Mouse (Mus musculus): Measurements from ENCODE around the gene Lcor. TPM values are rescaled to one million over a fixed set of nuclear protein-coding genes. Genes with fewer than 3 reads are reported as not detected.

The Lcor gene
- total RNA-seq (2021) (10 to 100 TPM; 13.2 to 18.5 TPM), polyA plus RNA-seq (2012; rRNA removed) (0.87 and 2.0 TPM in 2 replicates)
- long read RNA-seq, full-length matches to known transcripts: 2 of 7 reads
- long read RNA-seq, partial matches to known transcripts: 3 of 7 reads
- long read RNA-seq, other reads (novel, unspliced or antisense): 2 of 7 reads

DNA sequence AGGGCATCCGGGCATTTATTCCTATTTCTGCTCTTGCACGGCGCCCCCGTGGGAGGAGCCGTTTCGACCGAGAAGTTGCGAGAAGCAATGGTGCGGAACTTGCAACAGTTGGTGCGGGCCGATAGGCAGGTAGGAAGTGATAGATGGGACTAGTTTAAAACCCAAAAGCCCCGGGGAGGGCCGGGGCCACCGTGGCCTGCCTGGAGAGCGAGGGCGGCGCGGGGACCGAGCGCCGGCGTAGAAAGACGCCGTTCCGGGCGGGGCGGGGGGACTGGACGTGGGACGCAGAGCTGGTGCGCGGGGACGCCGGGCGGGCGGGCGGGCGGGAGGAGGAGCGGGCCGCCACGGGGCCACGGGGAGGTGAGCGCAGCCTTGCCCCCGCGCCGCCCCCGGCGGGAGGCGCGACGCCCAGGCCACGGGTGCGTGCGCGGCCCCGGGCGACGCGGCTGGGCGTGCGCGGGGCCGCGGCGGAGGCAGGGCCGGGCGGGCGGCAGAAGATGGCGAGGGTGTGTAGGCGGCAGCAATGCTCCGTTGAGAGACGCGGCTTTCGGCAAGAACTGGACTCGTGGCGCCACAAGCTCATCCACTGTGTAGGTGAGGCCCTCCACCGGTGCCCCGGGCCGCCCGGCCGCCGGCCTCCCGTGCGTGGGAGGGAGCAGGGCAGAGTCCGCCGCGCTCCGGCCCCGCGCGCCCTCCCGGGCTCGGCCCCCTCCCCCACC, at the start of gene Lcor:
Gene Lcor (plus strand): TSS at position 448 of the 719 bp plus-strand sequence.
- peak; percentile 93 for DNase-seq

DNA sequence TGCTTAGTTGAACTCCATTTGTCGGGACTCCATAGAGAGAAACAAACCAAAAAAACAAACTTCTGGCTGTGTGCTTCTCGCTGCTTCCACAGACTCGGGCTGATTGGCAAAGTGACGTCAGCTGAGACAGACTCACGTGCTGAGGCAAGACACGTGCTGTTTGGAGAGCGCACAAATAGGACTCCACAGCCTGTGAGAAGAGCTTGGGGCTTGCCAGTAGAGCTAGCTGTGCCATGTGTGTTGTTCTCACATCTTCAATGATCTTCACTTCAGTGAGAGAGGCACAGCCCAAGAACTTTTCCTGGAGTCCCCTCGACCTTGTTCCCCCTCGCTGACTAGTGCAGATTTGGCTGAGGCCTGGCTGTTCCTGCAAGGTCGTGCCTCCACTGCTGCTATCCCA, 47.1 kb upstream of the Lcor start:
- DNase-seq: no peak

DNA sequence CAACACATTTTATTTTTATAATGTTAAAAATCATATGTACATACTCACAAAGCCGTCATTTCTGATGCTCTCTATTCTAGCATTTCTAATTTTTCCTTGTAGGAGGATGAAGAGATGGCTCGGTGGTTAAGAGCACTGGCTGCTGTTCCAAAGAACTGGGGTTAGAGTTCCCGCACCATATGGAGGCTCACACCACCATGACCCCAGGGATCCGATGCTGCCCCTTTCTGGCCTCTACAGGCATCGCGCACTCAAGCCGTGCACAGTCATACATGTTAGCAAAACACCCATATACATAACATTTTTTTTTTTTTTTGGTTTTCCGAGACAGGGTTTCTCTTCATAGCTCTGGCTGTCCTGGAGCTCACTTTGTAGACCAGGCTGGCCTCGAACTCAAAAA, 46.0 kb upstream of the Lcor start:
- DNase-seq: no peak

DNA sequence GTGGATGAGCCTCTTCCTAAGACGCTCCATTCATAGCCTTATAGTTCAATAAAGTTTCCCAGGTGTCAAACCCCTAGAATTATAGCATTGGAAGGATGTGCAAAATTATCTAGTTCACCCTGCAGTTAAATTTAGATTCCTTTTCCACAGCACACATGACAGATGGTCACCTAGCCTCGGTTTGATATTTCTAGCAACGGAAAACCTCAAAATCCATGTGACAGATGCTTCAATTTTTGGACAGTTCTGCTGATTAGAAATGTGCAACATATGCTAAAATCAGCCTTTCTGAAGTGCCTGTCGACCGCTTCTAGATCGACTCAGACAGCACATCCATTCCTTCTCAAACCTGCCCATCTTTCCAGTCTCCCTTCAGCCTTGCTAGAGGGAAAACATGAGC, 43.5 kb upstream of the Lcor start:
- DNase-seq: no peak

DNA sequence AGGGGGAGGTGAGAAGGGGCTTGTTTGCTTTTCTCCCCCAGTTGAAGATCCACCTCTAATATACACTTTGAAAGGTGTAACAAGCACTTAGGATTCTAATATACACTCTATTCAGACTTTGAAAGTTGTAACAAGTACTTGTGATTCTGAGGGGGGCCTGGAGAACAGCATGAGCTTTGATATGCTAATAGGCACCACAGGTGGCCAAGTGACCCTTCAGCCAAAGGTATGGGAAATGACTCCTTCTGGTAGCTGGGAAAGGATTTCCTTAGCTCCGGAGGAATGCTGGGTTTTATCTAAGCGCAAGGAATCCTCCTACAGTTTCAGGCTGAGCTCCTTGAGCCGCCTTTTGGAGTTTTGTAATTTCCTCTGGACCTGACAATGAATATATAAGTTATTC, 41.0 kb upstream of the Lcor start:
- DNase-seq: no peak

DNA sequence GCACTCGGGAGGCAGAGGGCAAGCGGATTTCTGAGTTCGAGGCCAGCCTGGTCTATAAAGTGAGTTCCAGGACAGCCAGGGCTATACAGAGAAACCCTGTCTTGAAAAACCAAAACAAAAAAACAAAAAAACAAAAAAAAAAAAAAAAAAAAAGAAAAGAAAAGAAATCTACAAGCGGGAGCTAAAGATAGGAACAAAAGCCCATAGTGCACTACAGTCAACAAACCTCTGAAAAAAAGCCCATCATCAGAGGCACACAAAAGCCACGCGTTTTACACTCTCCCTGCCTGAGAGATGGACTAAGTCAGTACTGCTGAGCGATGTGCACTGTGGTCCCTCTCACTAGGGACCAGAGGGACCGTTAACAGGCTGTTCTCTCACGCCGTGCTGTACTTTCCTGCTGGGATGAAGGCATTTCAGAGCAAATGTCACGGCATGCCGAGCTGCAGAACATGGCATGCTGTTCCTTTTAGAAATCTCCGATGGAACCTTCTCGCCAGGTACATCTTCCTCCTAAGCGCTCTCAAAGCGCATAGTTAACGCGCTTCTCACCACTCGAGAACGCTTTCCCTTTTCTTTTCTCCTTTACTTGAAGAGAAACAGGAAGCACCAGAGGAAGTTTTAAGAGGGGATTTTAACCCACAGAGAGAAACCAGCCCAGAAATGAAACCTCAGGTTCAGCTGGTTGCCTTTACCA, 40.4 kb upstream of the Lcor start:
- DNase-seq: no peak

DNA sequence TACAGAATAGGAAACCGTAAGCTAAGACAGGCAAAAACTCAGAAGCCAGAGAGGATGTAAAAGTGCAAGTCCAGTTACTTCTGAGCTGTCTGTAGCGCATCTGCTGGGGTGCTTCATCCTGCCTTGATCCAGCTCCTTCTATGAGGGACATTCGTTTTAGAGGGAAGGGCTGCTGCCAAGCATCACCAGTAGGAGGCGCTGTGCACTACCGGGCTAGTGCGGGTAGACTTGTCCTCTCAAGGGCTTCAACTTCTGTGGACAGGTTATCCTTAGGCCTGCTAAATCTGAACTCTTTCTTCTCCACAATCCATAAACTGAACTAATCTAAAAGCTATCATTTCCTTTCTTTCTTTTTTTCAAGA, 39.8 kb upstream of the Lcor start:
- peak; percentile 71 for DNase-seq

DNA sequence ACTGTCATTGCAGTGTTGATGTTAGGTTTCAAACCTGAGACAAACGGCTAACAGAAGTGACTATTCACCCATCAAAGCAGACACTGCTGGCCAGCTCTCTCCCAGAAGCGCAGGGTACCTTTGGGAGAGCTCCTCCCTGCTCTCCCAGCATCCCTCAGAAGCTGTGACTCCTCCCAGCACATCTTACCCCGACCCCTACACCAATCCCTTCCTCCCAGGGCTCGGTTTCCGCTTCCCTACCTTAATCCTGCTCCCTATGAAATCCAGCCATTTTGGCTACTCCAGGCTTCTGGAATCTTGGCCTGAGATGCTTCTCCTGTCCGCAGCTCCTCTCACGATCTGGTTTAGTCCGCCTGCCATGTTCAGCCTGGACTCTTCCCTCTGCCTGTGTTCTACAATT, 37.9 kb upstream of the Lcor start:
- no peak for DNase-seq

DNA sequence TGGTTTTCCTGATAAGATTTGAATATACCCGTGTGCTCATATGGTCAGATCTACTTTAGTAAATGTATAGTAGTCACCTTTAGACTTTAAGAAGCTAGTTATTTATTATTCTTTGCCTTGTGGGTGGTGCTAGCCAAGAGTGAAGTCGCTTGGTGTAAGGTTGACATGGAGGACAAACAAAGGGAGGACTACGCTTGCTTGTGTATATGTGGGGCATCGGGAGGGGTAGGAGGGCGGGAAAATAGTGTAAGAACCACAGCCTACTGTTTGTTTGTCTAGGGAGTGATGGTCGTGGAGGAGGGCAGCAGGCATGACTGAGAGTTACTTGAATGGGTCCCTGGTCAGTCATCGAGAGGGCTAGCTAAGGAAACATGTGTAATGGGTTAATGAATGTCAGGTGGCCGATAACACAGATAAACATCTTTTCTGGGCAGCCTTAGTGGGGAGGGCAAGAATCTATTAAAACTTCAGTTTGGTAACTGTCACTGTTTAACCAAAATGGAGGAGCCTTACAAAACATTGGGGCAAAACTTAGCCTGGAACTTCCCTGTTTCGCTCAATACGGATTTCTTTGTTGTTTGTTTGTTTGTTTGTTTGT, 37.3 kb upstream of the Lcor start:
- no peak for DNase-seq

DNA sequence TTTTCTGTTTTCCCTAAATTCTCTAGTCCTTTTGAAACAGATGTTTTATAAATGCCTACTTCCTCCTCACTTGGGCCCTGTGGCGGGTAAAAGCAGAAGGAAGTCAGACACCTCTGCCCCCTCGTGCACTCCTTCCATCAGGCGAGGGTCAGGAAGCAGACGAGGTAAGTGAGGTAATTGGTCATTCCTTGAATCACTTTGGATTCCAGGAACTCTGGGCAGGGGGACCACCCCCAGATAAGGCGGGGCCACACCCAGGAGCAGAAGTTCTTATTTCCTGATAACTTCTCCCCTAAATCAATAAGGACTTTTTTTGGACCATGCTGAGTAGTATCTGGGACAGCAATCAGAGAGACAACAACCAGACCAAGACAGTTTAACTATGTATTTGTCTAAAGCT, 36.7 kb upstream of the Lcor start:
- DNase-seq: no peak

DNA sequence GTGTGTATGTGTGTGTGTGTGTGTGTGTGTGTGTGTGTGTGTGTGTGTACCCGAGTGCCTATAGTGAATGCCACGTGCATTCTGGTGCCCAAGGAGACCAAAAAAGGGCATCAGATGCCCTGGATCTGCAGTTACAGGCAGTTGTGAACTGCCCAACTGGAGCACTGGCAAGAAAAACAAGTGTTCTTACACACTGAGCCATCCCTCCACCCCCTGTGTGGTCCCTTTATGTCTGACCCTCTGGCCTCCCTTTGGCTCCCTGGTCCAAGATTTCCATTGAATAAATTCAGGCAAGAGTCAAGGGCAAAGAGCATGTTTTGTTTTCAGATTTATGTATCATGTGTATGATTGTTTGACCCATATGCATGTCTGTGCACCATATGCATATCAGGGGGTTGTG, 35.3 kb upstream of the Lcor start:
- DNase-seq: no peak

DNA sequence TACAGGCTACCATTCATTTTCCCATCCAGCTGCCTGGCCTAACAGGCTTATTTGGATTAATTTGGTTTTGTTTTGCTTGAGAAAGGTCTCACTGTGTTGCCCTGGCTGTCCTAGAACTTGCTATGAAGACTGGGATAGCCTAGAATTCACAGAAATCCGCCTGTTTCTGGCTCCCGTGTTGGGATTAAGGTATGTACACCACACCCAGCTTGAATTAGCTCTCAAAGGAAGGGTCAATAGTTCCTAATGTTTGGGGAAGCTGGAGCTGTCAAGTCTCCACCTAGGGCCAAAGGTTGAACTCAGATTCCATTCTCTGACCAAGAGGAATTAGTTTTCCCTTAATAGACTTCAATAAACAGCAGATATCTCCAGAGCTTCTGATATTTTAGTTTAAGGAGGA, 34.7 kb upstream of the Lcor start:
- no peak for DNase-seq

DNA sequence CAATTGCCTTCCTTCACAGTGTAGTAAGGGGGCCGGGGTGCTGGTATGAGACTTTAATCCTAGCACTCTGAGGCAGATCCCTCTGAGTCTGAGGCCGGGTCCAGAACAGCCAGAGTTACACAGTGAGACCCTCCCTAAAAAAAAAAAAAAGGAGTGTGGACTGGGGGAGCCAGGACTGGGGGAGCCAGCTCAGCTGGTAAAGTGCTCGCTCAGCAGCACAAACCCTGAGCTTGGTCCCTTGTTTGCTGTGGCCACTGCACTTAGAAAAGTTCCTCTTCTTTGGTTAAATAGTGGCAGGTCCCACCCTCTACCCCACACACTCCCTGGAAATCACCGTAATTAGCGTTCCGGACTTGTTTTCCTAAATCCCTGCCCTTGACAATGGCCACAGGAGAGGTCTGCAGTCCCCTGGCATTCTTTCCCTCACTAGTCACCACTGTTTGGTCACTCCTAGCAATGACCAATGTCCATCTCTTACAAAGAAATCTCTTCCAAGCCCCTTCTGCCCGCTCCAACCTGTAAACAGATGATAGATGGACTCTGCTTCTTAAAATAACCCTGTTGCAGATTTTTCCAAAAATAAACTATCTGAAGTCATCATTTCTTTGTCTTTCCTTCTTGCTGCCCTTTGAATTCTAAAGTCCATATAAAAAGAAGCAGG, 32.9 kb upstream of the Lcor start:
- peak; percentile 12 for DNase-seq

DNA sequence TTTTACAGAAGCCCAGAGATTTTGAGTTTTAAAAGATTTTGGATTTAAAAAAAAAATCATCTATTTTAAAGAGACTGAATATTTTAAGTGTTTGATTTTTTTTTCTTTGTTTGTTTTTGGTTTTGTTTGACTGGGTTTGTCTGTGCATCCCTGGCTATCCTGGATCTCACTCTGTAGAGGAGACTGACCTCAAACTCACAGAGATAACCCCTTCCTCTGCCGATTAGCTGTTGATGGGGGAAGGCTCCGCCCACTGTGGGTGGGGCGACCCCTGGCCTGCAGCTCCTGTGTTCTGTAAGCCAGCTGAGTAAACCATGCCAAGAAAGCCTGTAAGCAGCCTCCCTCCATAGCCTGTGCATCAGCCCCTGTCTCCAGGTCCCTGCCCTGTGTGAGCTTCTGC, 30.3 kb upstream of the Lcor start:
- no peak for DNase-seq

DNA sequence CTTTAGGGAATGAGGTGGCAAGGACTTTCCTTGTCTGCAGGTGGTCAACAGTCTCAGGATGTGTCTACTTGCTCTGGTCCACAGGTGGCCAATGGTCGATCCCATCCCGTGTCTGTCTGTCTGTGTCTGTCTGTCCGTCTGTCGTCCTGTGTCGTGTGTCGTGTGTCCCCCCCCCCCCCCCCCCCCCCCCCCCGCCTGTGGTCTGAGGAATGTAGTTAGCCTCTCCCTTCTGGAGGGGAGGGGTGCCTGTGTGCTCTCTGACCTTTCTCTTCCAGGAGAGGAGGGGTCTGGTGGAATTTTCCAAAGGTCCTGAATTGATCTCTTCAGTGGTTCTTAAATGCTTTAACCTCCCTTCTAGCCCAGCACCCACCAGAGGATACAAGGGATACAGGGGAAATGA, 27.8 kb upstream of the Lcor start:
- no peak for DNase-seq

DNA sequence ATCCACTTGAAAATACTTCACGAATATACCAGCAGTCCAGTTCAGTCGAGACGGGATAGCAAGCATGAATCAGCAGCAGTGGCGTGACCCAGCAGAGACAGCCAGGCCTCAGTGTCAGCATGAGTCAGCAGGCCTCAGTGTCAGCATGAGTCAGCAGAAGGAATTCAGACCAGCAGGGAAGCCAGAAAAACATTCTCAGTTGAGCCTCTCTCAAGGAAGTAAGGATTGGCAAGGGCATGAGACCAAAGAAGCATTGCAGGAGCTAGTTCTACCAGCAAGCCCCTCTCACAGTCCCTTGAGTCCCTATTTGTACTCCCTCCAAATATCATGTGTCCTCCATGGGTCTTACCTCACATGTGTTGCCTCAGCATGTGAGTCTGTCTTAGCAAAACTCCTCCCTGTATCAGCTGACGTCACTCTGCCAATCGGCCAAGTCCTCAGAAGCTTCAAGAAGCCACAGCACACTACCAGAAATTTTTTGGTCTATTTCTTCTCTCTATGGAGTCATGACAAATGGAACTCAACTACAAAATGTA, 27.3 kb upstream of the Lcor start:
- peak; percentile 89 for DNase-seq

DNA sequence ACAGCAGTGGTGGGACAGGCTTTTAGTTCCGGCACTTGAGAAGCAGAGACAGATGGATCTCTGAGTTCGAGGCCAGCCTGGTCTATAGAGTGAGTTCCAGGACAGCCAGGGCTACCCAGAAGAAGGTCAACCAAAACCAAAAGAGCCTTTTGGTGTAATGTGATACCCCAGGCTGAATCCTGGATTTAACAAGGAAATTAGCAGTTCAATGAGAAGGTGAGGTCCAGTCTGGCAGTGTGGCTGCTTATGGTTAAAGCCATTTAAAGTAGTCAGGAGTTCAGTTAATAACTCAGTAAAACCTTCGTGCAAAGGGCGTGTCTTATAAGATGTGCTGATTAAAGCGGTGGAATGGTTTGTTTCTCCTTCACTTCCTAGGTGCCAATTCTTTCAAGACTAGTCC, 25.3 kb upstream of the Lcor start:
- no peak for DNase-seq

DNA sequence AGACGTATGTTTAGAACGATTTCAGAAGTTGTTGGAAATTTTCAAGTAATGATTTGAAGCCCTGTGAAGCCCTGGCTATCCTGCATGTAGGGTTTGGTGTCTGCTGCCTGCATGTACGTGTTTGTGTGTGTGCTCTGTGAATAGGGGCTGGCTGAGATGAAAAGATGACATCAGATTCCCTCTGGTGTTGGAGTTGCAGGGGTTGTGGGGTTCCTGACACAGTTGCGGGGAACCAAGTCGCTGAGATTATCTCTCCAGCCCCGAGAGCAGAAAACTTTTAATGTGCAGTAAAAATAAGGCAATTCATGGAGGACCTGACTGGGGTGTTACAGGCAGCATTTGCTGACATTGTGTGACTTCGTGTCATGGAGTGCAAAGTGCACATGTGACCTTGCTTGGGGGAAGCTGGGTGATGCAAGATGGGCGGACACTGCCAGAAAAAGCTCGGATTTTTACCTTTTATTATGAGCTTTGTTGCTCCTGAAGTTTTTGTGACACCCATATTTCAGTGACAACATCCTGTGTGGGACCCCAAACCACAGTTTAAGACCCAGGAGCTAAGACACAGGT, 20.2 kb upstream of the Lcor start:
- DNase-seq: no peak

DNA sequence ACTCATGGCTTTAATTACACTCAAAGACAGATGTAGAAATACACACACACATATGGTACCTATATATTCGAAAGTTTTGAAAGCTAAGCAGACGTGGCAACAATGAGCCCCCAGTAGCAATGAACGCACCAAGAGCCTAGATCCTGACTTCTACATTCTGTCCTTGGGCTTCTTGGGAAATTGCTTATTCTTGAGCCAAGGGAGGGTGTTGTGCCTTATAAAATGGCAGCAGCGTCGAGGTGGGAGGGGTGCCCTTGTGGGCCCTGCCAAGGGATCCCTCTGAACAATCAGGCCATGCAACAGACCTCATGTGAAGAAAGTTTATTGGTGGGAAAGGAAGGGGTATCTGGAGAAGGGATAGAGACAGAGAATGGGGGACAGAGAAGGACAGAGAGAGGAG, 18.6 kb upstream of the Lcor start:
- DNase-seq: no peak

DNA sequence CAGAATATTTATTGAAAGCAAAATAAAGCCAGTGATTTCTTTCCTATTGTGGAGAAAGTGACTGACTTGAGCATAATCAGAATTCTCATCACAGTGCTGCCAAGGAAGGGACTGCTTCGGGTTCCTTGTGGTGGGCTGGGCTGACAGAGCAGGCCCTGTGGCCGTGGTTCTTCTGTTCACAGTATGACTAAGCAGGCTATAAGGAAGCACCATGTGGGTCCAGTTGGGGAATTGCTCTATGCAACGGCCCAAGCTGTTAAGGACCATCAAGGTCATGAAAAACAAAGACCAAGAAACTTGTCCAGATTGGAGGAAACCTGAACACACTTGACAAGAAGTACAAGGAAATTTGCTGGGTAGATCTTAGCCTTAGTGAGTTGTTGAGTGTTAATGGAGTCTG, 16.0 kb upstream of the Lcor start:
- no peak for DNase-seq

DNA sequence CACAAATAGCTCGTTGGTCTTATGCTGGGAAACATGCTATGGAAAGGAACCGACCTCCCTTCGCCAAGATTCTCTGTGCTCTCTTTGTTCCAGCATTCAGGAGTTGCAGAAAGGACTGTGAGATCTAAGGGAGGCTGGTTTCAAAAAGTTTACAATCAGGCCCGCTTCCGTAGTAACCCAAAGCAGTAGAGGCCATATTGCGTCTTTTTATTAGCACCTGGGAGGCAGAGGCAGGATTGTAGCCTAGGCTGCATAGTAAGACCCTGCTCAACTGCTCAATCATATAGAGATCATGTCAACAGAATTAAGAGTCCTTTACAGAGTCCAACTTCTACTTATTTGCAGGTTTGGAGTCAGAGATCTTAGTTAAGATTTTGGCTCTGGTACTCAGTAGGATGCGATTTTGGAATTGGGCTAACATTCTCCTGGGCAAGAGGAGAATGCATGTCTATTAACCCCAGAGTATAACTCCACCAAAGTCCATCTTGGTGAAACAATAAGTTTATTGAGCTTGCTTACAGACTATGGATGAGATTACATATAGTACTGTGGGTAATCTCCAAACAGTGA, 8.8 kb upstream of the Lcor start:
- DNase-seq: no peak

DNA sequence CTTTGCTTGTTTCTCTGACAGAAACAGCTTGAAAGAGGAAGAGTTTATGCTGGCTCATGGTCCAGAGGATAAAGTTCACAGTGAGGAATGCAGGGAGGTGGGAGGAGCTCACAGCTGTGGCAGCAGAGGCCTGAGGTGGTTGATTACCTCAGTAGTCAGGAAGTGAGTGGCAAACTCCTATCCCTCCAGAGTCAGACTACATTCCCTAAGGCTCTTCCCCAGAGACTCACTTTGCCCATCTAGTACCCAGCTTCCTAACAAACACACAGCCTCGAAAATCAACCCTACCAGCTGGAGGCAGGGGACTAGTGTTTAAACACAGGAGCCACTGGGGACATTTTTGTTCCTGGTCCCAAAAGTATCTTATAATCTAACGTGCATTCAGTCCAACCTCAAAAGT, 7.5 kb upstream of the Lcor start:
- peak; percentile 25 for DNase-seq
